Mouse (Mus musculus) heart, postnatal 10 days (tissue): ENCODE results near the gene Kcnk7. TPM values are rescaled to one million over a fixed set of nuclear protein-coding genes. Genes with fewer than 3 reads are reported as not detected.
A peak's percentile ranks its signal among the peaks of the same experiment; 100 is the strongest.

Experiments
- DNase-seq, 2 experiments: peaks; one replicate each; pipeline ENCODE4 v3.0.0; 2021
- intact Hi-C: fragments of 180-260 bp; cut with DNase I; formaldehyde crosslinking; loops from one replicate; pipeline ENCODE4 v1.15.1; 2025
- total RNA-seq, 2 experiments: library from RNA; stranded (reverse); gene quantifications; 2 replicates each; pipeline ENCODE4 v1.2.3; 2021

Gene Kcnk7
- total RNA-seq, 2 experiments from 2014 or later: not detected

DNA sequence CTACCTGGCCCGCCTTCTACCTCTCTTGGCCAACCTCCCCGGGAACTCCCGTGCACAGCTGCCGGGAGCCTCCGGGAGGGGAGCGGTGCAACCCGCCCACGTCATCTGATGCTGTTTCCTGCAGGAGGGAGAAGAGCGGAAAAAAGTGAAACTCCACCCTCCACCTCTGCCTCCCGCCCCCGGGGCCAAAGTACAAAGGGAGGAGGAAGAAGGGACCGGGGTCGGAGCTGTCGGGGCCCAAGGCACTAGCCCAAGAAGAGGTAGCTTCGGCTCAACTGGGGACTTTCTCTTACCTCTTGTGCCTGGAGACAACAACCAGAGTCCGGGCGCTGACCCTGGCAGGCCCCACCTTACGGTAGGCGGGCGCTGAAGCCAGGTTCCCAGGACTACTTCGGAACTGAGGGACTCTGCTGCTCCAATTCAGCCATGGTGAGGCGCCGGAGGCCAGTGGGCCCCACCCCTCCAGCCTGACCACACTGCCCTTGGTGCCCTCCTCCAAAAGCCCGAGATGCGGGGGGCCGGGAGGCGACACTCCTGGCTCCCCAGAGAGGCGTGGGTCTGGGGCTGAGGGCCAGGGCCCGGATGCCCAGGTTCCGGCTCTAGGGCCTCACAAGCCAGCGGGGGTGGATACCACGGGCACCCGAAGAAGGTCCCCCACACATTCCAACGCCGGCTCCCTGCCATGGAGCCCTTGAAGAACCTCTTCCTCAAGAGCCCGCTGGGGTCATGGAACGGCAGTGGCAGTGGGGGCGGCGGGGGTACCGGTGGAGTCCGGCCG, 14.4 kb upstream of the Kcnk7 start:
- peak; percentile 91 to 93 for DNase-seq
- intact Hi-C loops: loop anchor here (2.0 to 5.0 kb wide), 3 partner anchors 83 to 199 kb away; partner anchors contain the start of genes Cfl1 and Scyl1

DNA sequence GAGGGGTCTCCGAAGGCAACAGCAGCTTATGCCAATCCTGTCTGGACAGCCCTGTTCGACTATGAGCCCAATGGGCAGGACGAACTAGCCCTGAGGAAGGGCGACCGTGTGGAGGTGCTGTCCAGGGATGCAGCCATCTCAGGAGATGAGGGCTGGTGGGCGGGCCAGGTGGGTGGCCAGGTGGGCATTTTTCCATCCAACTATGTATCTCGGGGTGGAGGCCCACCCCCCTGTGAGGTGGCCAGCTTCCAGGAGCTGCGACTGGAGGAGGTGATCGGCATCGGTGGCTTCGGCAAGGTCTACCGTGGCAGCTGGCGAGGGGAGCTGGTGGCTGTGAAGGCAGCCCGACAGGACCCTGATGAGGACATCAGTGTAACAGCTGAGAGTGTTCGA, 13.8 kb upstream of the Kcnk7 start:
- peak in 1 of 2 experiments; percentile 32 for DNase-seq
- intact Hi-C loops: loop anchor here (5.0 kb wide), 2 partner anchors 82 to 162 kb away; partner anchors contain the start of gene Scyl1

DNA sequence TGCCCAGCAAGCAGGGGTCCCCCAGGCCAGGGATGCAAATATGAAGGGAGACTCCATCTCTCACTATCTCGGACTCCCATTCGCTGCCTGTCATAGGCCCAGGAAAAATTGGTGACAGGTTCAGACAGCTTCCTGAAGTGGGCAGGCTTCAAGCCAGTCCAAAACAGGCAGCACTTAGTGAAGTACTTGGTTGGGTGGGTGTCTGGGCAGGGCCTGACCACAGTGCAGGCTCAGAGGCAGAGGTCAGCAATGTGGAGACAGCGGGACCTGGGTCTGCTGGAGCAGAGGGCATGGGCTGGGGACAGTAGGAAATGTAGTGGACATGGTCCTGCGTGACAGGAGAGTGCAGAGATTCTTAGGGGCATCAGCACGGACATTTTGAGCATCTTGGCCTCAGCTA, 12.6 kb upstream of the Kcnk7 start:
- DNase-seq: peak in 1 of 2 experiments; percentile 47
- intact Hi-C loops: loop anchor here (5.0 kb wide), 2 partner anchors 81 to 161 kb away; partner anchors contain the start of gene Scyl1

DNA sequence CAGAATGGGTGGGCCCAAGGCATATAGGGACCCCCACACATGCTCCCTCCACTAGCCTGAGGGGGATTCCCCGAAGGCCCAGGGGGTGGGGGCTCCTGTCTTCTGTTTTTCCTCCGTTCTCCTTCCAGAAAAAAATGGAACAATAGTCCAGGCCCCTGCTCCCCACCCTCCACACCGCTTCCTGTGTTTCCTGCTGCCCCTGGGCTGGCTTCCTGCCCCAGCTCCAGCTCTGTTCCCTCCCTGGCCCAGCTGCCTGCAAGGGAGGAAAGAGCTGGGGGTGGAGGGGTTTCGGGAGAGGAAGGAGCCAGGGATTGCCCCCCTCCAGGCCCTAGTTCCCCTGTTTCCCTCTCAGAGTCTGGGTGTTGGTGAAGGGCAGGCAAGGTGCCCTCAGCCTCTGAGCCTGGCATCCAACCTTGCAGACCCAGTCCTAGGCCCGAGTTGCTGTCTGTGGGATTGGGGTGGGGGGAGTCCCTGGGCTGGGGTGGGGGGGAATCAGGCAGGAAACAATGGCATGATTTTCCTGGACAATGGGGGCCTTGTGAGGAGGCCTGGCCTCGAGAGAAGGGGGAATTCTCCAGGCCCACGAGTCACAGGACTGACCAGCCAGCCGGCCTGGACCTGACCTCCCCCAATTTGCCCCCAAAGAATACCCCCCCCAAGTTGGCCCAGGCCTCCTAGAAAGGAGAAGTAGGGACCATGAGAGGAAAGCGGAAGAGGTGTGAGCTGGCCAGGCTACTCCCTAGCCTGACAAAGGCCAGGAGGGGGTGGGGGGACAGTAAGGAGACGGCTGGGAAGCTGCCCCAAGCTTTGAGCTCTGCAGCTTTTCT, 11.9 kb upstream of the Kcnk7 start:
- intact Hi-C loops: loop anchor here (1.0 to 5.0 kb wide), 4 partner anchors 29 to 160 kb away; partner anchors contain the start of genes Scyl1 and Sipa1
- peak; percentile 79 to 80 for DNase-seq

DNA sequence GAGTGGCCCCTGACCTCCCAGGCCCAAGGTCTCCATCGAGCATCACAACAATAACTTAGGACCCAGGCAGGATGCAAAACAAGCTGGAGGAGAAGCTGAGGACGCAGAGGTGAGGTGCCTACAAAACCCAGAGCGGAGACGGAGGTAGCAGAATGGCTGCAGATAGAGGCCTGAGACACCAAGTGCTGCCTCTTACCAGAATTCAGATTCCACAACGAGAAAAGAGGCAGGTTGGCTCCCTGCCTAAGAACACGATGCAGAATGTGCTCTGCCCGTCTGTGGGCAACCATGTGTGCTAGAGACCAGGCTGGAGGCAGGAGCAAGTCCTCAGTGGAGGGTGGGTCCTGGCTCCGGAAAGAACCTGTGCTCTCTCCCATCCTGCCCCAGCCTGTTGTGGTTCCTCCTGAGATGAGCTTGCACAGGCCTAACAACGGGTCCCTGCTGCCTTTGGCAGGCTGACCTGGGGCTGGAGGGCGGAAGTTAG, 11.2 kb upstream of the Kcnk7 start:
- peak in 1 of 2 experiments; percentile 53 for DNase-seq
- intact Hi-C loops: loop anchor here (1.0 to 5.0 kb wide), 4 partner anchors 30 to 159 kb away; partner anchors contain the start of genes Scyl1 and Sipa1

DNA sequence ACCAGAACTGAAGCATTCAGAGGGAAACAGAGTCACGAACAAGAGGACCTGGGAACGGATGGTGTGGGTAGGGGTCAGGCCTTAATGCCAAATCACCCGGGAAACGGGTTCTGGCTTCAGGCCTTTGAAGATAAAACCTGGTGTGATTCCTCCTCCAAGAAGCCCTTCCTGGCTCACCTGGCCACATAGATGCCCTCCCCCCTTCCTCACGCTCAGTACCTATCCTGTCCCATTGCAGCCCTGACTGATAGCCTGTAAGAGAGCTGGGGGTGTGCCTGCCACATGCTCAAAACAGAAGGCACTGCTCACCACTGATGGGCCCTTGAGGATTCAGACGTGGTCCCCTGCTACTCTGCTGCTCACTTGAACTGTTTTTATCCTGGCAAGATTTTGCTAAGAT, 10.4 kb upstream of the Kcnk7 start:
- DNase-seq: no peak
- intact Hi-C loops: loop anchor here (2.0 to 5.0 kb wide), 3 partner anchors 31 to 158 kb away; partner anchors contain the start of genes Scyl1 and Sipa1

DNA sequence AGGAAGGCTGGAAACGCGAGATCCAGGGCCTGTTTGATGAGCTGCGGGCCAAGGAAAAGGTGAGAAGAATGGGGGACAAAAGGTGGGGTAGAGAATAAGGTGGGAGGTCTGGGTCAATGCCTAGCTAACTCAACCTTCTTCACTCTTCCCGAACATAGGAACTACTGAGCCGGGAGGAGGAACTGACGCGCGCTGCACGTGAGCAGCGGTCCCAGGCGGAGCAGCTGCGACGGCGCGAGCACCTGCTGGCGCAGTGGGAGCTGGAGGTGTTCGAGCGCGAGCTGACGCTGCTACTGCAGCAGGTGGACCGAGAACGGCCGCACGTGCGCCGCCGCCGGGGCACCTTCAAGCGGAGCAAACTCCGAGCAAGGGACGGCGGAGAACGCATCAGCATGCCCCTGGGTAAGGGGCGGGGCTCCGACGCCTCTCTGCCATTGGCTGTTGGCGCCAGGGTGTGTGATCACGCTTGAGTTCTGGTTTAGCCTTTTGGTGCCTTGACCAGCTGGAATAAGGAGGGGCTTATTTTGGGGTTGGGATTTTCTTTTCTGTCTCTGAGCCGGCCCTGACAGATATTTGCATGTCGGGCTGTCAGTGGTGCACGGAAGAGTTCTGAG, 8.2 kb upstream of the Kcnk7 start:
- intact Hi-C loops: no loop called here
- no peak for DNase-seq

DNA sequence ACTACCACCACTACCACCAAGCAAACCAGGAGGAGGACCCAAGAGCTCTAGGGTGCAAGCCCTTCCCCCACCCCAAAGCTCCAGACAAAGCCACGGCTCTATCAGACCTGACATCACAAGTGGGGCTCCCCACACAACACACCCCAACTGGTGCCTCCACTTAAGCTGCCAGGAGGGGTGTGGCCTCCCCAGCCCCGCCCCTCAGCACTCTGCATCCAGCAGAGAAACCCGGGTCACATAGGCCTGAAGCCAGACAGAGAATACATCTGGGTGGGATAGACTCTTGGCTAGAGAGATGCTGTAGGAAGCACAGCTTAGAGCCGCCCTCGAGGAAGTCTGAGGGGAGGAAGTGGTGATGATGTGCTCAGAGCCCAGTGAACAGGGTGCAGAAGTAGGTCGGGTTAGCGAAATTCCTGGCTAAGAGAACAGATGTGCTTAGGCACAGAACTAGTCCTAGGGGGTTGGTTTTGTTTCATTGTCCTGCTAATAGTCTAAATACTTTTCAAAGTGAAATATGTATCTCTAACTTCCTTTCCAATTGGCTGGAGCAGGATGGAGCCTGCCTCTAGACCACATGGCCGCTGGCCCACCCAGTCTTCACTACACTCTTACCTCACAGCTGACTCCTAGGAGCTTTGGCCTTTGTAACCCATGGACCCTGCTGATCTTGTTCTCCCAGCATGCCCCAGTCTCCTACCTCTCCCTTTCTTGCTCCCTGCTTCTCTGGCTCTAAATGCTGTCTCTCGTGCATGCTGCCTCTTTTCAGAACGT, 819 bp downstream of the Kcnk7 start:
- intact Hi-C loops: no loop called here
- DNase-seq: peak in 1 of 2 experiments; percentile 67

DNA sequence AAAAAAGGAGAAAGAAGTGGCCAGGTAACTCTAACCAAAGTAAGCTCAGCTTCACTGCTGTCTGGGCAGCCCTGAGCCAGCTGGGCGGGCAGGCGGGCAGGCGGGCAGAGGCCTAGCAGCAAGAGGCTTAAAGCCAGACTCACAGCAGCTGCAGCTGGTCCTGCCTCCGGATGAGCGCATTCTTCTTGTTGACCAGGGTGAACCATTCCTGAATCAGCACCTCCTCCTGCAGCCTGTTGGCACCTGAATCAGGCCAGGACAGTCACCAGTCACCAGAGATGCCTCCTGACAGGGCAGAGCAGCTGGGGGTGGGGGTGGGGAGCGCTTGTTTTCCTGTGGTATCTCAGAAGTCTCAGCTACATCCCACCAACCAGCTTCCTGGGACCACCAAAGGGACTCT, 5.9 kb downstream of the Kcnk7 start:
- intact Hi-C loops: no loop called here
- DNase-seq: no peak

DNA sequence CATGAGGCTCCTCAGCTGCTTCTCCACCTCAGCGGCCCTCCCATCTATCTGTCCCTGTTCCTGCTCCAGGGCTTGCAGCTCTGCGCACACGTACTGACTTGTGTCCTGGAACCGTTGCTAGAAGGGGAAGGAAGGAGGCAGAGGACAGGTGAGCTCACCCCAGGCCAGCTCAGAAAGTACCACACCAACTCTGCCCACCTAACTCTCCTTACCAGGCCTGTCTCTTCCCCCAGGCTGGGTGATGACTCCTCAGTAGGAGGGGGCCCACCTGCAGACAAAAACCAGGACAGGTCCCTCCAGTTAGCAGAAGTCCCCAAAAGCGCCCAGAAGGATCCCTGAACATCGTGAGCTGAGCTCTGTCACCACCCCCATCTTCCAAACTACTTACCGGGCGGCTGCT, 6.4 kb downstream of the Kcnk7 start:
- intact Hi-C loops: no loop called here
- no peak for DNase-seq

DNA sequence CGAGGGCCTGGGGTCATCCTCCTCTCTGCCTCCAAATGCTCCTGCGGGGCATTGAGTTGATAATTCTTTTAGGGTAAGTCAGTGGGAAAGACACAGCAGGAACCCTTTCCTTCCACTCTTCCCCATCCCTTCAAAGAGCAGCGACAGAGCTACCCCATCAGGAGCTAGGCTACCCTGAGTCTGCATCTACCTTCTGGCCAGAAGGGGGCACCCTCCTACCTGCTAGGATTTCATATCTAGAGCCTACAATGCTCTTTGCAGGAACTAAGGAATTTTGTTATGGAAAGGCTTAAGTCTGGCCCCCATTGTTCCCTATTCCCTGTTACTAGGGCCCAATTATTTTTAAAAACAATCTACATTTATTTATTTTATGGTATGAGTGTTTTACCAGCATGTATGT, 7.1 kb downstream of the Kcnk7 start:
- DNase-seq: peak; percentile 72 to 82
- intact Hi-C loops: loop anchor here (1.0 kb wide), 2 partner anchors 17 to 69 kb away; no protein-coding TSS in a partner anchor

DNA sequence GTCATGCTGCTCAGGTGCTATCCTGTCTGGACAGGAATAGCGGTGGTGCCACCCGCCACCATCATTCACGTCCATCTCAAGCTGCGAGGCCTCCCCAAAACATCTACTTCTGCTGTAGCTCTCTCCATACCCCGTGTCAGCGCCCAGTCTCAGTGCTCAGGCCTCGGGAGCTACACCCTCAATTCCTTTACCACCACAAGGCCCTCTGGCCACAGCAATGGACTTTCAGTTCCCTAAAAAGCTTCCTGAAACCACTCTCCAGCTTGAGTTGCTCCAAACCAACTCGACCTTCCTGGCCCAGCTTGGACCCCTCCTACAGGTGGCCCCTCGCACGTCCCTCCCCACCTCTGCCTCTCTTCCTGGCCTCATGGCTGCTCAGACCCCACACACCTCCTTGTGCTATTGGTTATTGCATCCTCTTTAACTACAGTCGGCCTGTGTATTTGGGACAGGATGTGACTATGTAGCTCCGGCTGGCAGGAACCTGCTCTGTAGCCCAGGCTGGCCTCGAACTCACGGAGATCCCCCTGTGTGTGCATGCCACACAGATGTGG, 7.8 kb downstream of the Kcnk7 start:
- intact Hi-C loops: loop anchor here (1.0 kb wide), 2 partner anchors 16 to 68 kb away; no protein-coding TSS in a partner anchor
- no peak for DNase-seq

DNA sequence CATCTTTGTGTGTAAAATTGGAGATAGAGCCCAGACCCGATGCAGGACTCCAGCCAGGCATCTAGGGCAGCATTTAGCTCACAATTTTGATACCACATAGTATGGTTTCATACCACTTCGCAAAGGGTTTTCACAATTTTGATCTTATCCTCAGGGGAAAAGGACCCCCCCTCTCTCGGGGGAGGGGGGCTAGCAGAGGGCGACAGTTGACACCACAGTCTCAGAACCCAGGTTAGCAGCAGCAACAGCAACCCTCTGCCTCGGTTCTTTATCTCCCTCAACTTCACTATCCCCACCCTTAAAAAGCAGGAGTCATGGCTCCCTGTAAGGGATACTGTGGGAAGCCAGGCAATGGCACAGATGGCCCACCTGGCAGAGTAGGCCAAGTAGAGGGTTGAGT, 9.1 kb downstream of the Kcnk7 start:
- intact Hi-C loops: no loop called here
- DNase-seq: no peak

DNA sequence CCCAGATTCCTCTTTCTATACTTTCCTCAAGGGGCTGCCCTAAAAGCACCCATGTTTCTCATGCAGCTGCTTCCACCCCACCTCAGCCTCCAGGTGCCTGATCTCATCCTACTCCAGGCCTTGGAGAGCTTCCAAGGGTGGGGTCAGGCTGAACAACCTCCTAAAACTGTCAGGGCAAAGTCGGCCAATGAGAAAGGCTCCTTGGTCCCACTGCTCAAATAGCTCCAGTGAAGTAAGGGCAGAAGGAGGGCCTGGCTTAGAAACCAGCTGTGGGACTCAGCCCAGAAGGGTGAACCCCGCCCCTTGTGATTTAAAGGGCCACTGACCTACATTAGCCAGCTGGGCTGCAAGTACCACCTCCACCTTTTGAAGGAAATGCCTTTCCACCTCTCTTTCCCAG, 9.6 kb downstream of the Kcnk7 start:
- intact Hi-C loops: loop anchor here (1.0 kb wide), 1 partner anchor 13 kb away; the partner anchor contains the start of gene Ehbp1l1
- DNase-seq: peak; percentile 88 to 89

DNA sequence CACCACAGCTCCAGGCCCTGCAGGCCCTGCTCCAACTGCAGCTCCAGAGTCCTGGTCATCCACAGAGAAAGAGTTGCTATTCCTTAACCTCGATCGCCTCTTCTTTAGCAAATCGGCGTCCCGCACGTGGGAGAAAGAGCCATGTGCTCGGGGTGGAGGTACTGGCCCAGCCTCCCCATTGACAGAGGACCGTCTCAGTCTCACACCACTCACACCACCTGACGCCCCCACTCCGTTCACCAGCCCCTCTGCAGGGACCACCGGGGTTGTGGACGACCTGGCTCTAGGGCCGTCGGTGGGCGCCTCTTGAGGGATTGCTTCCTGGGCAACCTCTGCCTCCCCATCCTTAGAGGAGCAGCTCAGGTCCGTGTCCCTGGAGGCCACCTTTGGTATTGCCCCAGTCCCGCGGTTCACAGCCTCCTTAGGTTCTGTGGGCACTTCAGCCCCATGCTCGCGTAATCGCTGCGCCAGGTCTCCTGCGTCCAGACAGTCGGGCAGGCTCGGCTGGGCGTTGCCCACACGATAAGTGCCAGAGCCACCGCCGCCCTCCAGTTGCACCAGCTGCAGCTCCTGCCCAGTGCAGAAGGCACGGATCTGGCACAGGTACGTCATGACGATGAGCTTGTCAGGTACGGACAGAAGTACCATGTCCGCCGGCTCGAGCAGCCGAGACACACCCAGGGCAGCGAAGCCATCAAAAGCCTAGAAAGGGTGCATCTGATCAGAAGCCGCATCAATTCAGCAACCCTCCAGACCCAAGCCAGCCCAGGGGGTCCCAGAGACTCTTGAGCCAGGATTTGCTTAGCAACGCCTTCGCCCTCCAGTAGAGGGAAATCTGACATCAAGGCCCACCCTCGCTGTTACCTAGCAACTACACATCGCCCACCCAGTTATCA, 11.9 kb downstream of the Kcnk7 start:
- intact Hi-C loops: no loop called here
- DNase-seq: peak in 1 of 2 experiments; percentile 50

DNA sequence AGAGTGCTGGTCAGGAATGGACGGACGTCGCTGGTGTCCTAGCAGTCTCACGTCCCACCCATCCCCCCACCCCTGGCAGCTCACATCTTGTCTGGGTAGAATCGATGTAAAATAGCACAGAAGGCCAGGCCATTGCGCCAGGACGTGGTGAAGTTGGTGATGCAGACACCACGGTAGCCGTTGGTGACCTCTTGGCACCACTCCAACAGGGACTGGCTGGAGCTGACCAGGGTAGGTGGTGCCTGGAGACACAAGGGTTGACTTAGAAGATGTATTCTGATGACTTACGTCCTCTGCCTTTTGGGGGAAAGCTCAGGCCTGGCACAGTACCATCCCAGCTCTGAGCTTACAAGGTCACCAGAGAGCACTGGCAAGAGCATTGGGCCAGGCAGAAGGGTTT, 12.8 kb downstream of the Kcnk7 start:
- intact Hi-C loops: no loop called here
- DNase-seq: no peak

DNA sequence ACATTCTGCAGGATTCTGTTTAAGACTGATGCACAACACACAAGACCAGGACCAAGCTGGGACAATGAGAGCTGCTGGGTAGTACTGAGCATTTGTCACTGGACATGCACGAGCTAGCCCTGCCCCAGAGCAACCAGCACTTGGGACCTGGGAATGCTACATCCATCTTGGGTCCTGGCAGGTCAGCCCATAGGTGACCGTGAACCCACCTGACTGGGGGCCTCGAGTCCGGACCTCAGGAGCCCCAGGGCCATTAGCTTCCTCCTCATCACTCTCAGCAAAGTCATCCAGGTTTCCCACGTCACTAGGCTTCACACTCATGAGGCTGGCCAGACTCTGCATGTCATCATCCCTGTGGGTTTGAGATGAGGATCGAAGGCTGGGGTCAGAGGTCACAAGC, 17.1 kb downstream of the Kcnk7 start:
- DNase-seq: no peak
- intact Hi-C loops: no loop called here

DNA sequence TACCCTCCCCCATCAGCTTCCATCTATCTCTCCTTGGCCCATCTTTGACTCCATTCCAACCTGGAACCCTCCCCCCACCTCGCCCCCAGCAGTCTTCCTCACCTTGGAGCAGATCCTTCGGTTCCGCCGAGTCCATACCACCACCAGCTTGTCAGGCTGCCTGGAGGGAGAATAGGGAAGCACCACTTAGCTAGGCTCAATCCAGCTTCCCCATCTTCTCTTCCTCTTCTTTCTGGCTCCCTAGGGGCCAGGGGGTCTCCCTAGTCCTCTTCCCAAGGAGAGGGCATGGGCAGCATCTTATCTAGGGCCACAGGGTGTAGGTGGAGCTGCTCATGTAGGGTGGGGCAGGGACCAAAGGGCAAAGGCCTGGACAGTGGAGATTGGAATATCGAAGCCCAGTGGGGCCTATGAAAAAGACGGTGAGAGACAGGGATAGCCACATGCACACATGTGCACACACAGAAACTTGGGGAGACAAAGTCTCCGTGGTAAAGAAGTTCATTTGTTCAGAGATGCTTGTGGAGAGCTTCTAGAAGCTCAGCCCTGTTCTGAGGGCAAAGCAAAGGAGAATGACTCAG, 18.8 kb downstream of the Kcnk7 start:
- no peak for DNase-seq
- intact Hi-C loops: no loop called here
